Mouse (Mus musculus): ENCODE results near the gene Dcst1. TPM values are rescaled to one million over a fixed set of nuclear protein-coding genes. Genes with fewer than 3 reads are reported as not detected.

Dcst1 gene
- total RNA-seq, 2 experiments from 2014 or later = not detected

- DNase-seq (ENCODE audit: low spot score in 2 of 2) = no peak
- Histone ChIP-seq H3K4me3 (no peak overlapping the region), H3K27ac (no peak overlapping the region)
- TF ChIP-seq CTCF (conservative IDR thresholded peaks at IDR 0.05) = no peak
These were observed 32.0 kb downstream of the Dcst1 start for GRCm38 (mm10) chr3:89333053-89333452.

DNA sequence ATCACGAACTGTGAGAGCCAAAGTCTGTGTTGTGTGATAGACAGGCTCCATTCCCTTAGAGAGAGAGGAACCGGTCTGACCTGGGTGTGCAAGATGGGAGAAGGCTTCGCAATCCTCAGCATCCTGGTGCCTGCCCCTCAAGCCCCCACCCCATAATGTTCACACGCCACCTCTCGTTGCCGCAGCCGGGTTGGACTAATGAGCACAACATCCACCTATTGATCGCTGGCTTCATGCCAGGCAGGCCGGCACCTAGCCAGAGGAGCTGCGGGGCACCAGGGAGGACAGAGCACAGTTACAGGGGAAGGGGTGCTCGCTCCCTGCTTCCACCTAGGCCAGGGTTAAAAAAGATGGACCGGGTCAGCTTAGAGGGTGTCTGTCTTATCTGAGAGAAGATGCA lies 32.6 kb downstream of the Dcst1 start:
- H3K4me3 ChIP-seq = no peak overlapping the region
- no peak for DNase-seq (ENCODE audit: low spot score in 2 of 2)
- no peak overlapping the region for H3K27ac ChIP-seq
- TF ChIP-seq CTCF (conservative IDR thresholded peaks at IDR 0.05) = no peak

DNA sequence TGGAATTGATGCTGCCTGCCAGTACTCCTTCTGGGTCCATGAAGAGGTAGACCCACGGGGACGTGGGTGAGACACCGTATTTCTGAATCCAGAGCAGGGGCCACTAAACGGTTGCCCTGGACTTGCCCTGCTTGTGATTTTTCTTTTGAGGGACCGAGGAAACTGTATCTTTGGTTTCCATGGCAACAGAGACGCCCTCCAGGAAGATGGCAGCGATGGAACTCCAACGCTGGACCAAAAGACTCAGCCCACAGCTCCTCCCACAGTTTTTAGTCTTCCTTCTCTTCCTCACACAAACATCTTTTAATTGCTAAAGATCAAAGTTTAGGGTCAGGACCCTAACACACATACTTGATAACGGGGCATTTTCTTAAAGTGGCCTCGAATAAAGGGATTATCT lies 33.0 kb downstream of the Dcst1 start:
- Histone ChIP-seq H3K4me3 (no peak overlapping the region), H3K27ac (no peak overlapping the region)
- no peak for TF ChIP-seq CTCF (conservative IDR thresholded peaks at IDR 0.05)
- no peak for DNase-seq (ENCODE audit: low spot score in 2 of 2)

DNA sequence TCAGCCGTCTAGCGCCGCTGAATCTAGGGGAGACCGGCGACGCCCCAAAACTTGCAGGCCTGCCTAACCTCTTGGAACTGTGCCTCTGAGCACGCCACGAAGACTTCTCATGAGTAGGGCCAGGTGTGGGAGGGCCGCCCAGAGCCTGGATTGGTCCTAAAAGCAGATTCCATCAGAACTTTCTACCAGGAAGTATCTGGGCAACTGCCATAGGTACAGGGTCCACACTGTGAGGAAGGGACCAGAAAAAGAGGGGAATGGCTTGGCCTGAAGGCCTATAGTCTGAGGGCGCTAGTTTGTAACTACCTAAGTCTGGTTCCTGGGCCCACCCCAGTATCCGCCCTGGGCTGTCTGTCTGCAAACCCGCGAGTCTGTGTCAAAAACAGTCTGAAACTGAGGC lies 33.5 kb downstream of the Dcst1 start:
- no peak overlapping the region for H3K4me3 ChIP-seq
- H3K27ac ChIP-seq = no peak overlapping the region
- no peak for DNase-seq (ENCODE audit: low spot score in 2 of 2)
- TF ChIP-seq CTCF (conservative IDR thresholded peaks at IDR 0.05) = no peak

GRCm38 (mm10) chr3:89330948-89331347 lies 34.1 kb downstream of the Dcst1 start:
- DNase-seq (ENCODE audit: low spot score in 2 of 2) = no peak
- no peak overlapping the region for H3K27ac ChIP-seq
- no peak for TF ChIP-seq CTCF (conservative IDR thresholded peaks at IDR 0.05)
- no peak overlapping the region for H3K4me3 ChIP-seq

DNA sequence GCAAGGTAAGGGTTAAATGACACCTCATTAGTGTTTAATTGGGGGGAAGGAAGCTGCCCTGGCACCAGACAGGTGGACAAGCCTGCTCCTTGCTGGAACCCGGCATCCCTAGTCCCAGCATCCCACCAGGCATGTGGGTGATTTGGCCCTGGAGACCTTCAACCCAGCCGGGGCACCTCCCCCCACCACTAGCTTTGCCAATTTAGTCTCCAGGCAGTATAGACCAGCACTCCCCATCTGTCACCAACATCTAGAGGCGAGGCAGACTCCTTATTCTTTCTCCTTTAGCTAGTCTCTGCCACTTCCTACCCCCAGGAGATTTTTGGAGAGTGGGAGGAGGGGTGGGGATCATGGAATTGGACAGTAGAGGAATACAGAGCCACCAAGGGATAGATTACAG lies 34.7 kb downstream of the Dcst1 start:
- no peak for TF ChIP-seq CTCF (conservative IDR thresholded peaks at IDR 0.05)
- H3K4me3 ChIP-seq = no peak overlapping the region
- no peak for DNase-seq (ENCODE audit: low spot score in 2 of 2)
- H3K27ac ChIP-seq = no peak overlapping the region

GRCm38 (mm10) chr3:89328623-89329022 lies 36.4 kb downstream of the Dcst1 start:
- H3K27ac ChIP-seq = no peak overlapping the region
- no peak for TF ChIP-seq CTCF (conservative IDR thresholded peaks at IDR 0.05)

GRCm38 (mm10) chr3:89327371-89327870 lies 37.6 kb downstream of the Dcst1 start:
- Histone ChIP-seq H3K27ac (no peak overlapping the region), H3K4me3 (no peak overlapping the region)
- TF ChIP-seq CTCF (conservative IDR thresholded peaks at IDR 0.05) = no peak
- DNase-seq (ENCODE audit: low spot score in 2 of 2) = no peak

More at GRCm38 (mm10) chr3:89328623-89329022, 36.4 kb downstream of the Dcst1 start:
- H3K4me3 ChIP-seq = no peak overlapping the region
- no peak for DNase-seq (ENCODE audit: low spot score in 2 of 2)

GRCm38 (mm10) chr3:89325882-89326281 lies 39.2 kb downstream of the Dcst1 start:
- no peak overlapping the region for H3K27ac ChIP-seq
- no peak overlapping the region for H3K4me3 ChIP-seq
- no peak for DNase-seq (ENCODE audit: low spot score in 2 of 2)
- no peak for TF ChIP-seq CTCF (conservative IDR thresholded peaks at IDR 0.05)

GRCm38 (mm10) chr3:89322514-89323165 lies 42.4 kb downstream of the Dcst1 start, which contains the start of gene Efna3:
Efna3 (minus strand) TSS chr3:89322965.
- Histone ChIP-seq H3K4me3 (peak within 1 kb of the TSS; percentile 83), H3K27ac (peak within 1 kb of the TSS; percentile 93)
- TF ChIP-seq CTCF (conservative IDR thresholded peaks at IDR 0.05) = no peak
- DNase-seq (ENCODE audit: low spot score in 2 of 2) = peak; percentile 87 to 89

- TF ChIP-seq CTCF (conservative IDR thresholded peaks at IDR 0.05) = no peak
- DNase-seq (ENCODE audit: low spot score in 2 of 2) = no peak
- Histone ChIP-seq H3K4me3 (peak overlapping the region; percentile 83), H3K27ac (peak overlapping the region; percentile 93)
These were observed 42.9 kb downstream of the Dcst1 start for GRCm38 (mm10) chr3:89322131-89322500.

DNA sequence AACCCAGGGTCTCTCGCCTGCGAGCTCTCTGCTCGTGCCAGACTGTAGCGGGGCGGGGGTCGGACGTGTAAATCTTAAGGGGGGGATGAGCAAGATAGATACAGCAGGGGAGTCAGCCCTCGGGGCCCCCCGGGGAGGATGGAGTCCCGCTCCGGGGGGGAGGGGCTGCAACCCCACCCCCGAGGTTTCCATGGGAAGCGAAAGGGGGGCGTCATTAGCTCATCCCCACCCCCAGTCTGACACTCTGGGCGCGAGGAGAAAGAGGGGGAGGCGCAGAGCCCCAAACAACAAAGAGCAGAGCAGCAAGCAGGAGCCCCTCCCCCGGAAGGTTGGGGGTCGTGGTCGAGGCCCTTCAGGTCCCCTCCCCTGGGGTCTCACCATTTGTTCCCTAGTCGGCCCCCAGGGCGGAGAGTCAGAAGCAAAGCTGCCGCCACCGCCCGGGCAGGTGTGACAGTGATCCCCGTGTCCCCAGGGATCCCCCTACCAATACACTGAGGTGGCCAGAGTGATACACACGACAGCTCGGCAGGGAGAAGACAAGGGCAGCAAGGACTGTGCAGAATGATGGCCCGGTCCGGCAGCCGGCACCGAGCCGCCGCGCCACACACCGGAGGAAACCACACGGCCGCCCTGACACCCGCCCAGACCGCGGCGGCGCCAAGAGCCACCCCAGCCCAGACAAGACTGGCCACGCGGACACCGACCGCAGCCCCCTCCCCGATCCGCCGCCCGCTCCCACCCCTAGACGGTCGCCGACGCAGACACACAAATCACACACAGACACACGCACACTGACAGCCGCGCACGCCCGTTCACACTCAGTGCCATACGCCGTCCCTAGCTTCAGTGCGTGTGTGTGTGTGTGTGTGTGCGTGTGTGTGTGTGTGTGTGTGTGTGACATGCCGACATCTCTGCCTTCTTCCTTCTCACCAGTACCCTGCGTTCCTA lies 43.6 kb downstream of the Dcst1 start:
- DNase-seq (ENCODE audit: low spot score in 2 of 2) = no peak

DNA sequence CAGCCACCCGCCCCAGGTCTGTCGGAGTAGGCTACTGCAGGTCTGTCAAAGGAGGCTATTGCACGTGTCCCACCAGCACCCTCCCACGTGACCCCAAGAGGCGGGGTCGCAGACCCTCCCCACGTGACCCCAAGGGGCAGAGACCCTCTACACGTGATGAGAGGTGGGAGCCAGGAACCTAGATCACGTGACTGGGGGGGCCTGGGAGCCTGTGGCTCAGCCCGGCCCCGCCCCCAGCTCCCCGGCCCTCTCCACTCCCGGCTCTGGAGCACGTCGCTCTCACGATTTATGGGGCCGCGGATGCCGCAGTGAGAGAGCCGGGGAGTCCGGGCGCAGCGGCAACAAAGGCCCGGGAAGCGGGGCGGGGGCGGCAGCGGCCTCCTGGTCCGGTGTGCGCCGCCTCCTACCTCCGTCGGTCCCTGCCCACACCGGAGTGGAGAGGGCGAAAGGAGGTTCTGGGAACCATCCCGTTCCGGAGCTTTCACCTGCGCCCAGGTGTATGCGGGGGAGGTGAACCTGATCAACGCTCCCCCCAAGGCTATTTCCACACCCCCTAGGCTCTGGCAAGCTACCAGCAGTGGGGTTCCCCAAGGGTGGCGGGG lies 44.4 kb downstream of the Dcst1 start:
- no peak for DNase-seq (ENCODE audit: low spot score in 2 of 2)
- TF ChIP-seq CTCF (conservative IDR thresholded peaks at IDR 0.05) = no peak
- peak overlapping the region; percentile 93 for H3K27ac ChIP-seq
- peak overlapping the region; percentile 83 for H3K4me3 ChIP-seq

More for the DNA sequence above, 43.6 kb downstream of the Dcst1 start:
- Histone ChIP-seq H3K4me3 (peak overlapping the region; percentile 83), H3K27ac (peak overlapping the region; percentile 93)
- TF ChIP-seq CTCF (conservative IDR thresholded peaks at IDR 0.05) = no peak
